Mouse (Mus musculus) testis, adult 2 months (tissue): ENCODE results near the gene Kcnj15. TPM values are rescaled to one million over a fixed set of nuclear protein-coding genes. Genes with fewer than 3 reads are reported as not detected.

Experiments
- H3K27ac ChIP-seq: fragments of 200-500 bp; 2 replicates; pipeline ENCODE4 v1.5.1; 2012; ENCODE audit warnings: low read depth, low read length; ENCODE audit not compliant: control insufficient read depth, insufficient read depth
- H3K27me3 ChIP-seq: fragments of 200-500 bp; 2 replicates; pipeline ENCODE4 v1.6.1; 2012; ENCODE audit warnings: mild to moderate bottlenecking, low read length, moderate library complexity; ENCODE audit not compliant: control insufficient read depth, insufficient read depth
- H3K36me3 ChIP-seq: fragments of 200-500 bp; 2 replicates; pipeline ENCODE4 v1.6.1; 2012; ENCODE audit warnings: mild to moderate bottlenecking, low read length; ENCODE audit not compliant: control insufficient read depth, insufficient read depth
- H3K4me1 ChIP-seq: fragments of 200-500 bp; 2 replicates; pipeline ENCODE4 v1.6.1; 2012; ENCODE audit warnings: low read length; ENCODE audit not compliant: control insufficient read depth, insufficient read depth
- H3K4me3 ChIP-seq: fragments of 200-500 bp; 2 replicates; pipeline ENCODE4 v1.5.1; 2012; ENCODE audit warnings: low read depth, mild to moderate bottlenecking, low read length, moderate library complexity, mixed read lengths; ENCODE audit not compliant: control insufficient read depth
- CTCF ChIP-seq: fragments of 200-500 bp; IDR thresholded peaks from 2 replicates; pipeline ENCODE4 v1.5.1; 2012; ENCODE audit warnings: low read depth, mild to moderate bottlenecking, inconsistent platforms, low read length, moderate library complexity; ENCODE audit not compliant: control insufficient read depth, insufficient read depth, insufficient replicate concordance
- POLR2A ChIP-seq: fragments of 200-500 bp; IDR thresholded peaks from 2 replicates; pipeline ENCODE4 v1.6.1; 2012; ENCODE audit warnings: low read depth, mild to moderate bottlenecking, inconsistent platforms, low read length, moderate library complexity; ENCODE audit not compliant: control insufficient read depth
- polyA plus RNA-seq: library from polyadenylated mRNA; depleted of rRNA; stranded (reverse); fragments of >200 nt; gene quantifications from 2 replicates; pipeline ENCODE4 v1.2.3, GENCODE M21; 2012

Gene Kcnj15
- polyA plus RNA-seq, 1 experiment = 0.12 TPM

- Histone ChIP-seq H3K27me3 (no peaks in the 10 kb centered on the region), H3K4me3 (no peak overlapping the region), H3K27ac (no peak overlapping the region), H3K4me1 (peaks cover 10% of the 10 kb centered on the region), H3K36me3 (no peaks in the 10 kb centered on the region)
- TF ChIP-seq POLR2A = no peak
- TF ChIP-seq CTCF = peak; percentile 67; the same call in 1 of the 2 replicates
Observed at GRCm38 (mm10) chr16:95340885-95341791, 83.8 kb downstream of the Kcnj15 start.

- TF ChIP-seq POLR2A (no peak), CTCF (no peak)
- H3K4me1 ChIP-seq = peaks cover 11% of the 10 kb centered on the region
- H3K27ac ChIP-seq = no peak overlapping the region
- no peaks in the 10 kb centered on the region for H3K27me3 ChIP-seq
- H3K36me3 ChIP-seq = no peaks in the 10 kb centered on the region
- no peak overlapping the region for H3K4me3 ChIP-seq
Observed at GRCm38 (mm10) chr16:95342030-95342429, 84.7 kb downstream of the Kcnj15 start.

- H3K27me3 ChIP-seq = no peaks in the 10 kb centered on the region
- H3K4me1 ChIP-seq = peaks cover 13% of the 10 kb centered on the region
- H3K36me3 ChIP-seq = no peaks in the 10 kb centered on the region
- TF ChIP-seq POLR2A (no peak), CTCF (no peak)
- H3K4me3 ChIP-seq = no peak overlapping the region
- no peak overlapping the region for H3K27ac ChIP-seq
Observed at GRCm38 (mm10) chr16:95344961-95345360, 87.6 kb downstream of the Kcnj15 start.

- TF ChIP-seq POLR2A (no peak), CTCF (peak; percentile 72; the same call in 1 of the 2 replicates)
- H3K4me3 ChIP-seq = no peak overlapping the region
- peaks cover 13% of the 10 kb centered on the region for H3K4me1 ChIP-seq
- no peaks in the 10 kb centered on the region for H3K36me3 ChIP-seq
- no peaks in the 10 kb centered on the region for H3K27me3 ChIP-seq
- no peak overlapping the region for H3K27ac ChIP-seq
Observed at GRCm38 (mm10) chr16:95345882-95346281, 88.5 kb downstream of the Kcnj15 start.

- H3K27ac ChIP-seq = no peak overlapping the region
- TF ChIP-seq CTCF (no peak), POLR2A (no peak)
- H3K4me1 ChIP-seq = peaks cover 8% of the 10 kb centered on the region
- H3K4me3 ChIP-seq = no peak overlapping the region
- H3K27me3 ChIP-seq = no peaks in the 10 kb centered on the region
- H3K36me3 ChIP-seq = no peaks in the 10 kb centered on the region
Observed at GRCm38 (mm10) chr16:95347202-95347601, 89.8 kb downstream of the Kcnj15 start.

- Histone ChIP-seq H3K4me3 (no peak overlapping the region), H3K36me3 (no peaks in the 10 kb centered on the region), H3K27me3 (no peaks in the 10 kb centered on the region), H3K27ac (no peak overlapping the region), H3K4me1 (peaks cover 3% of the 10 kb centered on the region)
- TF ChIP-seq CTCF (no peak), POLR2A (no peak)
Observed at GRCm38 (mm10) chr16:95348555-95348954, 91.2 kb downstream of the Kcnj15 start.

- no peaks in the 10 kb centered on the region for H3K27me3 ChIP-seq
- H3K36me3 ChIP-seq = no peaks in the 10 kb centered on the region
- TF ChIP-seq CTCF = no peak
- TF ChIP-seq POLR2A = no peak
- no peak overlapping the region for H3K27ac ChIP-seq
- no peak overlapping the region for H3K4me3 ChIP-seq
- H3K4me1 ChIP-seq = peaks cover 3% of the 10 kb centered on the region
Observed at GRCm38 (mm10) chr16:95349344-95349743, 92.0 kb downstream of the Kcnj15 start.
